Mouse (Mus musculus): ENCODE data around the gene Bri3.

The Bri3 gene

DNA sequence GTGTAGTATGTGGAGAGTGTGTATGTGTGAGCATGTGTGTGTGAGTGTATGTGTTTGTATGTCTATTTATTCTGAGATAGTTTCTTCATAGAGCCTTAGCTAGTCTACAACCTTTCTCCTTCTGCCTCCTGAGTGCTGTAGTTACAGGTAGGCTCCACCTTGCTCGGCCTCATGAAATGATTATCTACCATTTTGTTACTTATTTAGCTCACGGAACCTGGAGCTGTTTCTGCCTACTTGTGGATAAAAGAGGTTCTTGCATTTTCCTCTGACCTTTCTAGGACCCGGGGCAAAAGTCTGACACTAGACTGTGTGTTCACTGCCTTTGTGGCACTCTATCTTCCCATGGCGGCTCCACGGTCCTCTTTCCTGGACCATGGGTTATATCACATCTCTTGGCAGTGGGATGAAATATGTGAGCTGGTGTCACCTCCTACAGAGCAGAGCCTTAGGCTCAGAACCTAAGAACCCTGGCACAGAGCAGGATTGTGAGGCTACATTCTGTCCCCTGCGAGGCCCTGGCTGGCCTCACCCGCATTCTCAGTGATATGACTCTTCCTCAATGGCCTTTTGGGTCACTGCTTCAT lies at the start of gene Bri3:
Gene Bri3 (plus strand): TSS at position 537 of the 587 bp plus-strand sequence.
- no peak for DNase-seq (ENCODE audit: low read depth, low spot score)

DNA sequence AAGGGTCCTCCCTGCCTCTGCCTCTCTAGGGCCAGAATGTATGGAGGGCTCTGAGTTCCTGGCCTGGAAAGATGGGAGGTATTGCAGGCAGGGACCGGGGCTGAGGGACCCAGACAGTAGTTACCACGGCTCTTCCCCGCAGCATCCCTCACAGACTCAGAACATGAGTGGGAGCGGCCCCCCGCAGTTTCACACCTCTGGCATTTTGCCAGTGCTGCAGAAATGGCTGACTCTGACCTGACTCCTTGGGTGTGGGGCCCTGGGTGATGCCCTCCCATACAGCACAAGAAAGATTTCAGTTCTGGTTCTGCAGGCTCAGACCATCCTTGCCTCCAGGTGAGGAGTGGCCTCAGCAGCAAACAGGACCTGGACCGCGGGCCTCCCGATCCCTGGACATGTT lies 48.7 kb upstream of the Bri3 start:
- DNase-seq (ENCODE audit: low read depth, low spot score): no peak

DNA sequence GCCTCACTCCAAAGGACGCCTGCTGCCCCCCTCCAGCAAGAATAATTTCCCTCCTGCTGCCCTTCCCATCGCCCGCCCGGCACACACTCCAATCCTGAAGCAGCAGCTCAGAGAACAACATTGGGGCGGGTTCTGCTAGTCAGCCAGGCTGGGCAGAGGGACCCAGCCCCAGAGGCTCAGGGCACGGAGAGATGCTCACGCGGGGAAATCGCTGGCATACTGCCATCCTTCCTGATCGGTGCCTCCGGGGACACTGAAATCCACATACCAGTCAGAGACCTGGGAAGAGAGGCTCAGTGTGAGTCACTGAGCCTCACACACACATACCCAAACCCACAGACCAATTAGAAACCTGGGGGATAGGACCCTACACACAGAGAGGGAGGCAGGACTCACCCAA lies 43.6 kb upstream of the Bri3 start:
- no peak for DNase-seq (ENCODE audit: low read depth, low spot score)

DNA sequence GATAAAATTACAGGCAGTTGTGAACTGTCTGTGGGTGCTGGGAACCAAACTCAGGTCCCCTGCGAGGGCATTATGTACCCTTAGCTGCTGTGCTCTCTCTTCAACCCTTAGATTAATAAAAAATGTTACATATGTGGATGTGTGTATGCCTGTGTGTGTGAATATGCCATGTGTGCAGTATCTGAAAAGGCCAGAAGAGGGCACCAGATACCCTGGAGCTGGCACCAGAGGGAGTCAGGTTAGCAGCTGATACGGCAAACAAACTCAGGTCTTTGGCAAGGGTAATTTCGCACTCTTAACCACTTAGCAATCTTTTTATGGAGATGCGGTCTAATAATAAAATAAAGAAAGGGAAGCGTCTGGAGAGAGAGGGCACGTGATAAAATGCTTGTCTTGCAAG lies 41.8 kb upstream of the Bri3 start:
- DNase-seq (ENCODE audit: low read depth, low spot score): no peak

DNA sequence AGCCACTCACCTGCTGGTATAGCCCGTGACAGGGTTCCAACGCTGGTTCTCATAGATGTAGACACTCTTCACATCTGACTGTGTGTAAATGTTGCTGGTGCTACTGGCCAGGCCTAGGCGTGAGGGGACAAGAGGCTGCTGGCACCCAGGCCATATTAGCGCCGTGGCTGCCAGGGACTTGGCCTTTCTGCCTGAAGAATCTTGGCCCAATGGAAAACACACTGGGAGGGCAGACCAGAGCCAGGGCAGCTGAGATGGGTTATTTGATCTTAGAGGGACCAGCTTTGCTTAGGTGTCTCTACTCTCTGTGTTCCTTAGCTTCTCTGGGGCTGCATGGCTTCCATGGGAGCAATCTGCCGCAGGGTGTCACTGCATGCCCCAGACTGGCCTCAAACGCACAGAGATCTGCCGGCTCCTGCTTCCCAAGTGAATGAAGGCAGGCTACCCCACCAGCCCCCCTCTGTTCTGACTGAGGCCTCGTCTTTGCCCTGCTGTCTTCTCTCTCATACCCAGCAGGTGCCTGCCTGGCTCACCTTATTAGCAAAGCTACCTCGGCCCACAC lies 40.8 kb upstream of the Bri3 start:
- DNase-seq (ENCODE audit: low read depth, low spot score): no peak

DNA sequence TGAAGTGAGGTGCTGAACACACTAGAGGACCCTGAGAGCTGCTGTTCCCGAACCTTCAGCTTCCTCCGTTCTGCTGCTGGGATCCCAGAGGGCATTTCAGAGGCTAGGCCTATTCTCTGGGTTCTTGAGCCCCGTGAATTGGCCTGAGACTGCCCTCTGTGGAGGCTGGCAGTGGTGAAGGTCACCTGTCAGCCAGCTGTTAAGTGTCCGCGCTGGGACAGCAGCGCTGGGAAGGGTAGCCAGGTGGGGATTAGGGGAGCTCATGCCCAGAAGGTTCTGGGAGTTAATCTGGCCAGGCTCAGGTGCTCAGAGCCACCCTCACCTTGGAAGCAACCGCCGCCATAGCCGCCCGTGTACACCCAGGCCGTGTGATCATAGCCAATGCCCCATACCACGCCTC lies 39.9 kb upstream of the Bri3 start:
- DNase-seq (ENCODE audit: low read depth, low spot score): no peak

DNA sequence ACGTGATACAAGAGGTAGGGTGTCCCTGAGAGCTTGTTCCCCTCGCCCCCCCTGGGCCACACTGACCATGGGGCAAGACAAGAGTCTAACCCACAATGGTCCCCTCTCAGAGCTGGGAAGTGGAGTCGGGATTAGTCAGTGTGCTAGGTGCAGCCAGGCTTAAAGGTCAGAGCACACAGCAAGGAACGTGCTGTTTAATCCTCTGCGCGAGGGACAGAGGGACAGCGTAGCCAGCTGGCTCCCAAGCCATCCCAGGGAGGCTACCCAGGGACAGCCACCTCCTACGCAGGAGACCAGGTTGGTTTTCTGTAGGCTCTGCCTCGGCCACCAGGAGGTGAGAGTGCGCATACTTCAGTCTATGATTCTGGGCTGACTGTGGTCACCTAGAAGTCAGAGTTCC lies 39.3 kb upstream of the Bri3 start:
- DNase-seq (ENCODE audit: low read depth, low spot score): no peak

DNA sequence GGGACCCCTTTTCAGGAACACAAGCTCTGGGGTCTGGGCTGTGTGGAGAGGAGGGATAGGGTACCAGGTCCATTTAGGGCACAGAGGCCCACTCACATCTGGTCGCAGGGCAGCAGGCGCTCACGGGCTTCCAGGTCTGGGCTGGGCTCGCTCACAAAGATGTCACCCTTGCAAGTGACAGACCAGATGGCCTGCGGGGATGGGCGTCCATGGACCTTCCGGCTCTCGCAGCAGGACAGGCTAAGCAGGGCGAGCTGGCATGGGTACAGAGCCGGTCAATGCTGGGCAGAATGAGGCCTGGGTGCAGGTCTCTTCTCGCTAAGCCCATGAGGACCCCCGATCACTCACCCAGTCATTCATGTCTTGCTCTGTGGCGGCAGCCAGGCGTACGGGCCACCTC lies 38.2 kb upstream of the Bri3 start:
- DNase-seq (ENCODE audit: low read depth, low spot score): no peak

DNA sequence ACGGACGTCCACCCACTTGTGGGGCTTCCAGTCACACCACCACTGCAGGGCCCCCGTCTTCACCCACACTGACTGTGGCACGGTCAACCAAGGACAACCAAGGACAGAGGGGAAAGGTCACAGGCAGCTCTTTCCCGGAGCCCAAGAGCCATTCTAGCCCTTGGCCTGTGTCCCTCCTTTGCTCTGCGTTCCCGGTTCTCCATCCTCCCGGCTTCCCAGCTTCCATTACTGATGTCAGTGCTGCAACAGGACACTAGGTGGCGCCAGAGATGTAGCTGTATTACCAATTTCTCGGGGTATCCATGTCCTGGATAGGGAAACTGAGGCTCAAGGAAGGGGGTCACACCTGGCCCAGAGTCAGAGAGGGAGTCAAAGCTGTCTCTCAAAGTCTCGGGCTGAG lies 36.8 kb upstream of the Bri3 start:
- no peak for DNase-seq (ENCODE audit: low read depth, low spot score)

DNA sequence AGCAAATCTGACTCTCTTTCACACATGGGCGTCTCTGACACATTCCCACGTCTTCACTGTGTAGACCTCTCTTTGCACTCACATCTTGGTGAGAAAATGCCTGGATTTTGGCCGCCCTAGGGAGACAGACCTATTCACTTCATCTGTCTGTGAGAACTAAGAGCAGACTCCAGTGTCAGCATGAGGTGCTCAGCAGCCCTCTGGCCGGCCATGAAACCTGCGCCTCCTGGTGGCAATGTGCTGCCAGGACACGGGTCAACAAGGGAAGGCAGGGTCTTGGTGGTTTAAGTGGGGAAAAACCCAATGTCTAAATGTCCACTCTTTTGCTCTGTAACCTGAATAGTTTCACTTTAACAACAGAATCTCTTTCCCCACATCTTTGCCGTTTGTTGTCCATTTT lies 29.8 kb upstream of the Bri3 start:
- DNase-seq (ENCODE audit: low read depth, low spot score): no peak

DNA sequence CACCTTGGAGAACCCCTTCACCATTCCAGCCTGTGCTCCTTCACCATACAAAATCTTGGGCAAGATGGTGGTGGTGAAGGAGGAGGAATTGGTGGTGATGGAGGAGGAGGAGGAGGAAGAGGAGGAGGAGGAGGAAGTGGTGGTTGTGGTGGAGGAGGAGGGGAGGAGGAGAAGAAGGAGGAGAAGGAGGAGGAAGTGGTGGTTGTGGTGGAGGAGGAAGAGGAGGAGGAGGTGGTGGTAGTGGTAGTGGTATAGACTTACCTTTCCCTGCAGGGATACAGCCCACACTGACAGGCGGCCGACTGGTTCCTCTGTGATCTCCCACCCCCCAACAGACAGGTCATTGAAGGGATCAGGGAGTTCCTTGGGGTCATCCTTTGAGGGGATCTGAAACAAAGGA lies 28.2 kb upstream of the Bri3 start:
- DNase-seq (ENCODE audit: low read depth, low spot score): no peak

DNA sequence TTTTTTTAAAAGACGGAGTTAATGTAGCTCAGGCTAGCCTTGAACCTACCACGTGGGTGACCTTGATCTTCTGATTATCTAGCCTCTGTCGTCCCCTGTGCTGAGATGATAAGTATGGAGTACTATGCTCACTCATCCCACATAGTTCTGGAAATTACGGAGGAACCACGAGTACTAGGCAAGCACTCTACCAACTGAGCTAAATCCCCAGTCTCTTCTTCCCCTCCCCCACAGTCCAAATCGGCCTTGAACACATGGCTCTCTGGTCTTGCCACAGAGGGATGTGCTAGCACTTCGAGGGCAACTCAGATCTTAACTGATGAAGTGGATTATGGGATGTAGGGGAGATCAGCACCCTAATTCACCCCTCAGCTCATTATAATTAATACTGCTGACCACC lies 26.2 kb upstream of the Bri3 start:
- no peak for DNase-seq (ENCODE audit: low read depth, low spot score)

DNA sequence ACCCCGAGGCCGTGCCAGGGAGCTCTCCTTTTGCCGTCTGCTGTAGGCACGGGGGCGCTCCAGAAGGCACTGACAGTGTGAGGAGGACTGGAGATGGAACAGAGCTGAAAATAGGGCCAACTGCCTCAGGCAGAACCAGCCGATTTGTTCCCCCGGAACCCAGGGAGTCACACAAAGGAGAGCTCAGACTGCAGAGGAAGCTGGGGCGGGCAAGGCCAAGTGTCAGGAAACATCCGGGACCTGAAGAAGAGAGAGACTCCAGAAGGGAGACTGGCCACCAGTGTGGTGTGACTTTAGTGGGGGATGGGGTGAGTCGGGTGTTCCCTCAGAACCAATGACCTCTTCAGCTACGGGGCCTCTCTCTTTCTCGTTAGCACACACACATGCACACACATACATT lies 24.9 kb upstream of the Bri3 start:
- no peak for DNase-seq (ENCODE audit: low read depth, low spot score)

DNA sequence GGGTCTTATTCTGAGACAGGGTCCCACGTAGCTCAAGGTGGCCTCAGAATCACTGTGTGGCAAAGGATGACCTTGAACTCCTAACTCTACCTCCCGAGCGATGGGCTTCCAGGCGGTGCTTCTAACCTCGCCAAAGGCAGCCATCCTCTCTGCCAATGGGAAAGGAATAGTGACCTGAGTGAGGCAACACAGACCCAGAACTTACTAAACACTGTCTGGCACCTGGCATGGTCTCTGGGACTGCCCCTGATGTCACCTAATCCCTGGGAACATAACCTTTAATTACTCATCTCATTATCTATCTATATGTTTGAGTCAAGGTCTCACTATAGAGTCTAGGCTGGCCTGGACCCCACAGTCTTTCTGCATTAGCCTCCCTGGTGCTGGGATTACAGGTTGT lies 24.3 kb upstream of the Bri3 start:
- DNase-seq (ENCODE audit: low read depth, low spot score): no peak

DNA sequence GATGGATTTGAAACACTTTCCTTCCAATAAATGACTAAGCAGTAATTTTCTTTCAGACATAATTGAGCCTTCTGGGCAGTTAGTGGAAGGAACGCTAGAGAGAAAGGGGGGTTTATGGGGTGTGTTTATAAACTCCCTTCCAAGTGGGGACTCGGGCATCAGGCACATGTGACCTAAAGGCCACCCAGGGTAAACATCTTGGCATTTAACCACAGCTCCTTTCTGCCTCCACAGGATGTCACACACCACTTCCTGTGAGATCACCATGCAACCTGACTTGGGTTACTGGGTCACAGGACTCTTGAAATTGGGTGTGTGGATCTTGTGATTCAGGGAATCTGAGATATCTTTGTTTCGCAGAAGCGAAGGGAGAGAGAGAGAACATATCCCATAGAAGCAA lies 22.9 kb upstream of the Bri3 start:
- no peak for DNase-seq (ENCODE audit: low read depth, low spot score)

DNA sequence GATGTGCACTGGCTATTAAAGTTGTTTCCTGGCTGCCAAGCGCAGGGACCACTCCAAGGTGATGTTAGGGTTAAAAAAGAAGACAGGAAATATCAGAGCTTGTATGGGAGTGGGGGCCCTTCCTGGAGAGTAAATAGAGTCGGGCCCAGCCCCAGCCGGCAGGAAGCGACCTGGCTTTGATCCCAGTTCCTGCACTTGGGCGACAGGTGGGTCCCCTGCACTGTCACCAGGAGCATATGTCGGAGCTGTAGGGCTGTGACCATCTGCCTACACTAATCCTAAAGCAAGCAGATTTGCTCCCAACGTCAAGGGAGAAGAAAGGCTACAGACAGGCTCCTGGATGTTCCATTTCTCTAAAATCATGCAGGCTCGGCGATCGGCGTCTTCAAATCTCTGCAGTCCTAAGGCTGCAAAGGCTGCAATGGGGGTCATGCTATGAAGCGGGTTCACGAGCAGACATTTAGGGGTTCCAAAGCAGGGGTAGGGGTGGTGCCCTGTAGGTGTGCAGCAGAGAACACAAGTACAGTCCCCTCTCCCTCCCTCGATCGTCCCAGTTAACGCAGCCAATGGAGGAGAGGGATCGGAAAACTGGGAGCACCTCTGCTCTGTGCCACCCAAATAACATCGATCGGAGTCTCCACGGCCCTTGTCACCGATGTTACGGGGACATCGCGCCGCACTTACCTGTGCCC lies 21.3 kb upstream of the Bri3 start:
- no peak for DNase-seq (ENCODE audit: low read depth, low spot score)

DNA sequence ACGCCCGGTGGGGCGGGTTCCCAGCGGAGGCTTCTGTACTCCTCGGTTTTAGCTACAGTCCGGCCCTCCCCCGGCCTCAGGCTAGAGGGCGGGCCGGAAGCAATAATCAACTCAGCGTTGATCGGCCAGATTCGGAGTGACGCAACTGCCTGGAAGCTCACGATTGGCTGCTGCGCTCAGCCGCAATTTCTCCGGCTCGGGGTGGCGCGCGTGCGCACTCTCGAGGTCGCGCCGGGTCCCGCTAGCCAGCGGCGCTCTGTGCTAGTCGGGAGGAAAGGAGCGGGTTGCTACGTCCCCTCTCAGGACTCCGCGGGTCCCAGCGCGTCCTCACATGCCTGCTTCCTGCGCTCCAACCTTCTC lies 20.8 kb upstream of the Bri3 start, which contains the start of gene Tecpr1:
Gene Tecpr1 (minus strand): TSS at position 113 of the 360 bp plus-strand sequence.
- peak; percentile 83 for DNase-seq (ENCODE audit: low read depth, low spot score)

DNA sequence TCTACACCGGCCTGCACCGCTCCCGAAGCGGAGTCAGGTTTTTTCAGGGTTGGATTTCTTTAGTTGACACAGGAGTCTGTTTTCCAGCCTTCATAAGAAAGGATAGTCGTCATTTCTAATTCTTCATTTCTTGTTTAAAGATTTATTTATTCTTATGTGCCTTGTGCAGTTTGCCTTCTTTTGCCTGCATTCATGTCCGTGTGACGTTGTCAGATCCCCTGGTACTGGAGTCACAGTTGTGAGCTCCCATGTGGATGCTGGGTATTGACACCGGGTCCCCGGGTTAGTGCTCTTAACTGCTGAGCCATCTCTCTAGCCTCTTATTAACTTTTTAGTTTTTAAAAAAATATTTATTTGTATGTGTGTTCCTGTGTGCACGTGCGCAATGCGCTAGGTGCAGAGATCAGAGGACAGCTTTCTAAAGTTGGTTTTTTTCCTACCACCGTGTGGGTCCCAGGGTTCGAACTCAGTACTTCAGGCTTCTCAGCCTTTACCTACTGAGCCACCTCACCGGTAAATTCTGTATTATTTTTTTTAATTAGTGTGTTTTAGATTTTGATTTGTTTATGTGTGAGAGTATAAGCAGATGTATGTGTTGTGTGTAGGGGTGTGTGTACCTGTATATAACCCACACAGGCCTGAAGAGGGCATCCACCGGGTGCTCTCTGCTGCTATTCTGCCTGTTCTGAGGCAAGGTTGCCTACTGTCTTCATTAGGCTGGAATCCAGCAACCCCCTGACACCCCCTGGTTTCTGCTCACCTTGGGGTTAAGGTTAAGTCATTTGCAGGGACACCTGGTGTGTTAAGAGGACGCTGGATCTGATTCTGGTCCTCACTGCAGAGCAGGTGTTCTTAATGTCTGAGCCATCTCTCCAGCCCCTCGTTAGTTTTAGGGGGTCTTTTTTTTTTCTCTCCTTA lies 20.1 kb upstream of the Bri3 start:
- no peak for DNase-seq (ENCODE audit: low read depth, low spot score)

DNA sequence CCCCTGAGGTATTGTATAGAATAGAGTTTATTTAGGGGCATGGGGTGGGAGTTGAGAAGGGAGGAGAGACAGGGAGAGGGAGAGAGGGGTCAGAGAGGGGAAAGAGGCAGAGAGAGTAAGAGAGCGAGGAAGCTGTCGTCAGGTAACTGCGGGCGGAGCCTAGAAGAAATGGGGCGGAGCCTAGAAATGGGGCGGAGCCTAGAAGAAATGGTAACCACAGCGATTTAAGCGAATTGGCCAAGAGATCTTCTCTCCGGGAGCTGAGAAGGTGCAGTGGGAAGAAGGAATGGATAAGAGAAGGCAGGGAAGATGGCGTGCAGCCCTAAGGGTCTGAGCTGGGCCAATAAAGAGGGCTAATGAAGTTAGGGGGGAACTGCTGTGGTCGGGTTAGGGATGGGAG lies 18.0 kb upstream of the Bri3 start:
- peak; percentile 45 for DNase-seq (ENCODE audit: low read depth, low spot score)

DNA sequence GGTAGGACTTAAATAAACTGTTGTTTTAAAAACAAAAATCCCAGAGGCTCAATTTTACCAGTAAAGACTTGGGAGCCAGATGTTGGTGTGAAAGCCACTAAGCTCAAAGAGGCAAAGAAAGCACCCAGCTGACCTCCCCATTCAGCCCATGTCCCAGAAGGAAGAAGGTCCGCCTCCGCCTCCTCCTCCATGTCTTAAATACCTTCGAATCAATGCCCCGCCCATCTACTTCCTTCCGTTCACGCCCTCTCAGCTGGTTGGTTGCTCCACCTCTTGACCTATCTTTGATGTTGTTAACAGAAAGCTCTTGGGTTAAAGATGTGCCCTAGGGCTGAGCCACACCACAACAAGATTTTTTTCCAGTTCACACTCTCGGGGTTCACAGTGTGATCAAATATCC lies 14.0 kb upstream of the Bri3 start:
- no peak for DNase-seq (ENCODE audit: low read depth, low spot score)

DNA sequence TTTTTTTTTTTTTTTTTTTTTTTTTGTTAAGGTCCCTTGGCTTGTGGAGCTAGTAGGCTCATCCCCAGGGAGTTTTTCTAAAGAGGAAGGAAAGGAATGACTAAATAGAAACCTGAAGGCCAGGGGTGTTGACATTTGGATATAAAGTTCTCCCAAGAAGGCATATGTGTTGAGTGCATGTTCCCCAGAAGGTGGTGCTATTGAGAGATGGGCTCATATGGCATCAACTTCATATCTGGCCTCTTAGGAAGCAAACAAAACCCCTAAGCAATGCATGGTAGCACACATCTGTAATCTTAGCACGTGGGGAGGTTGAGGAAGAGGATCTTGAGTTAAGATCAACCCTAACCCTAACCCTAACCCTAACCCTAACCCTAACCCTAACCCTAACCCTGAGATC lies 12.8 kb upstream of the Bri3 start:
- no peak for DNase-seq (ENCODE audit: low read depth, low spot score)

DNA sequence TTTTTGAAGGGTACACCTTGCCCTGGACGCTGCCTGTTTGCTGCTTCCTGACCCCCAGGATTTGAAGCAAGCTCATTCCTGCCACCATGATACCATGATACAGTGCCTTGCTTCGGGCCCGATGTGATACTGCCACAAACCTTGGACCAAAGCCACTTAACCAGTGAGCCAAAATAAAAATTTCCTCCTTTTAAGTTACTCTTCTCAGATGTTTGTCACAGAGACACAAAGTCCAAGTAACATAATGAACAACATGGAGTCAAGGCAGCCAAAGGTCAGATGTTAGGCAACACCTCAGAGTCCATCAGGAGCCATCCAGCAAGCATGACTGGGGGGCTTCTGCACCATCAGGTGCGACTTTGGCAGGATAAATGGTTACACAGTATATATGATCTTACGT lies 11.7 kb upstream of the Bri3 start:
- DNase-seq (ENCODE audit: low read depth, low spot score): no peak

DNA sequence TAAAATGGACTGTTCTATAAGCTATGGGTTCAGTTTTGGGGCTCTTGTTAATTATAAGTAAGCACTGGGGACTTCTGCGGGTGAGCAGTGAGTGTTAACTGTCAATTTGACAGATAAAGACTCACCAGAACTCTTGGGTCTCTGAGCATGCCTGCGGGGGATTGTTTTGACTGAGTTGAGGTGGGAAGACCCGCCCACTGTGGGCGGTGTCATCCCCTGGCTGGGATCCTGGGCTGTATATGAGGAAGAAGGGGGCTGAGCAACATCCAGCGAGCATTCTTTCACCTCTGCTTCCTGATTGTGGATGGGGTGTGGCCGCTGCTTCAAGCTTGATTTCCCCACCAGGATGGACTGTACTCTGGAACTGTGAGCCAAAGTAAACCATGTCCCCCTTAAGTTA lies 10.0 kb upstream of the Bri3 start:
- DNase-seq (ENCODE audit: low read depth, low spot score): no peak
